Mouse (Mus musculus) neural tube, embryonic 11.5 days (tissue): Measurements from ENCODE around the gene Nmd3. TPM values are rescaled to one million over a fixed set of nuclear protein-coding genes. Genes with fewer than 3 reads are reported as not detected.

ENCODE experiments used
- ATAC-seq: fragments of 200-750 bp; cut with Nextera tagmentation; 2 replicates; pipeline ENCODE4 v1.8.0; 2017; ENCODE audit warnings: moderate number of reproducible peaks, mild to moderate bottlenecking, moderate TSS enrichment, moderate library complexity; ENCODE audit not compliant: insufficient read depth, low FRiP score, low TSS enrichment
- DNase-seq: peaks from one replicate; pipeline ENCODE4 v3.0.0-alpha.2; 2015; ENCODE audit warnings: low spot score
- H3K27ac ChIP-seq: fragments of 300-500 bp; sonication (generic); 2 replicates; pipeline ENCODE4 v1.5.1; 2014; ENCODE audit warnings: low read depth, mild to moderate bottlenecking, low read length
- H3K27me3 ChIP-seq: fragments of 300-500 bp; sonication (generic); 2 replicates; pipeline ENCODE4 v1.6.1; 2014; ENCODE audit warnings: mild to moderate bottlenecking, low read length, mixed read lengths; ENCODE audit not compliant: control insufficient read depth, insufficient read depth
- H3K36me3 ChIP-seq: fragments of 300-500 bp; sonication (generic); 2 replicates; pipeline ENCODE4 v1.6.1; 2014; ENCODE audit warnings: mild to moderate bottlenecking, low read length, moderate library complexity, mixed read lengths; ENCODE audit not compliant: control insufficient read depth, insufficient read depth
- H3K4me1 ChIP-seq: fragments of 300-500 bp; sonication (generic); 2 replicates; pipeline ENCODE4 v1.6.1; 2014; ENCODE audit warnings: low read length, mixed read lengths; ENCODE audit not compliant: control insufficient read depth, insufficient read depth
- H3K4me2 ChIP-seq: fragments of 300-500 bp; sonication (generic); 2 replicates; pipeline ENCODE4 v1.6.1; 2014; ENCODE audit warnings: low read depth, mild to moderate bottlenecking, moderate library complexity
- H3K4me3 ChIP-seq: fragments of 300-500 bp; sonication (generic); 2 replicates; pipeline ENCODE4 v1.5.1; 2014; ENCODE audit warnings: low read depth, low read length
- H3K9ac ChIP-seq: fragments of 300-500 bp; sonication (generic); 2 replicates; pipeline ENCODE4 v1.6.1; 2014; ENCODE audit warnings: mild to moderate bottlenecking, low read length
- H3K9me3 ChIP-seq: fragments of 300-500 bp; sonication (generic); 2 replicates; pipeline ENCODE4 v1.6.1; 2016; ENCODE audit warnings: low read length; ENCODE audit not compliant: control insufficient read depth
- WGBS: fragments of 180-500 bp; shearing (Covaris S2); extraction: QIAGEN DNeasy Blood & Tissue Kit; methylation state at CpG from one replicate; pipeline ENCODE4 v1.1.7; 2014; 5-methylcytosine and 5-hydroxymethylcytosine counted together
- polyA plus RNA-seq: library from polyadenylated mRNA; unstranded; fragments of >200 nt; fragmentation: Nextera tagmentation; extraction: Ambion mirVana; gene quantifications from 2 replicates; pipeline ENCODE4 v1.2.1, GENCODE M21; 2014

The Nmd3 gene
- polyA plus RNA-seq, result 144 and 150 TPM in 2 replicates

- H3K27me3 ChIP-seq, result no peaks in the 10 kb centered on the region
- peaks cover 9% of the 10 kb centered on the region; the same call in 1 of the 2 replicates for H3K4me1 ChIP-seq
- H3K9me3 ChIP-seq, result no peaks in the 10 kb centered on the region
- H3K9ac ChIP-seq, result peak within 1 kb of the TSS; percentile 93
- H3K27ac ChIP-seq, result peak within 1 kb of the TSS; percentile 88
- H3K4me3 ChIP-seq, result peak within 1 kb of the TSS; percentile 92
- WGBS, result 0% methylated on average over 31 of the region's 33 CpGs
- DNase-seq, result peak; percentile 94
- no peaks in the 10 kb centered on the region for H3K36me3 ChIP-seq
- H3K4me2 ChIP-seq, result peak within 1 kb of the TSS; percentile 68
- ATAC-seq, result peak; percentile 97
Measured at GRCm38 (mm10) chr3:69721814-69722186, at the start of gene Nmd3. Nmd3 (plus strand) TSS chr3:69721985.

DNA sequence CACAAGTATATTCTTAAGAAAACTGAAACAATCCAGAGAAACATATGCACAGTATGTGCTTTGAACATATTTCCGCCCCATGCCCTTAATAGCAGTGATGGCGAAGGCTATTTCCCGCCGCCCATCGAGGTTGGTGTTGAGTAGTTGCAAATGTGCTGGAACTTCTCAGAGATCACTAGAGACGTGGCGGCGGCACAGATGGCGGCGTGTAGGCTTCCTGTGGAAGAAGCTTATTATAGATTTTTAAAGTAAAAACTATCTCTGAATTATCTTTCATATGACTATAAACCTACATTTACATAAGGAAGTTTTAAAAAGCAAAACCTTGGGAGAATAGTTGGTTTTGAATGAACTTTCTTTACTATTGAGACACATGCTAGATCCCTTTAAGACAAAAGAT, 48.4 kb upstream of the Nmd3 start:
- DNase-seq (no peak), ATAC-seq (no peak)
- Histone ChIP-seq H3K36me3 (no peaks in the 10 kb centered on the region), H3K9me3 (no peaks in the 10 kb centered on the region), H3K27me3 (no peaks in the 10 kb centered on the region), H3K4me2 (no peak overlapping the region), H3K9ac (no peak overlapping the region), H3K4me1 (no peaks in the 10 kb centered on the region), H3K4me3 (no peak overlapping the region), H3K27ac (no peak overlapping the region)
- 95% methylated on average over 10 of the region's 10 CpGs for WGBS

DNA sequence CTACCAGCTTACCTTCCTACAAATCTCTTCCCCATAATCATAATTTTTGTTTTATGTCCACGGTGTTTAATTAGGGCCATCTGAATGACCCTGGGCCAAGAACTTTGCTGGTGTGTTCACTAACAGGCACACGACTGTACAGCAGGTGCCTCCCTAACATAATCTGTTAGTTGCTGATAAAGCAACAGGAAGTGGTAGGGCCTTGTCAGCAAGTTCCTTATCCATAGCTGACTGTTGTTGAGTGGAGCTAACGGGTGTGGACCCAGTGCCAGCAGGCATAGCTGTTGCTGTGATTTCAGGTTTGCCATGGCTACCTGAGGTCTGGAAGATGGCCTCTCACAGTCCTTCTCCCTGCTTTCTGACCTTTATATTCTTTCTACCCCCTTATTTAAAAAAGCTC, 47.6 kb upstream of the Nmd3 start:
- H3K9me3 ChIP-seq, result no peaks in the 10 kb centered on the region
- H3K4me2 ChIP-seq, result no peak overlapping the region
- no peak overlapping the region for H3K4me3 ChIP-seq
- H3K36me3 ChIP-seq, result no peaks in the 10 kb centered on the region
- no peak for DNase-seq
- no peaks in the 10 kb centered on the region for H3K27me3 ChIP-seq
- H3K27ac ChIP-seq, result no peak overlapping the region
- no peaks in the 10 kb centered on the region for H3K4me1 ChIP-seq
- H3K9ac ChIP-seq, result no peak overlapping the region
- 86% methylated on average over 3 of the region's 3 CpGs for WGBS
- ATAC-seq, result no peak

DNA sequence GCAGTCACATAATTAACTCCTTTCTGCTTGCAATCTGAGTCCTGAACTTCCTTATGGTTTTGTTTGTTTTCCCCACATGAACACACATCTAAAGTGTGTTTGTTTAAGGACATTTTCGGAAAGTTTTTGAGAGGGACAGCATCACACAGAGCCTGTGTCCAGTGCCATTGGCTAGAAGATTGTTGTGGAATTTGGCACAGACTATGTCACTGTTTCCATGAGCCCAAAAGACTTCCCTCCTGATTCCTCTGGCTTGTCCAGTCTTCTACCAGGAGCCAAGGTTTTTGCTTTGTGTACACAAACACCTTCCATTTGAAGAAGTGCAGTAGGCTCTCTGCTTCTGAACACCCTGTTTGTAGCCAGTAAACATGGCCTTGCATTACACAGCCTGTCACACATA, 32.0 kb upstream of the Nmd3 start:
- no peak overlapping the region for H3K9ac ChIP-seq
- H3K4me2 ChIP-seq, result no peak overlapping the region
- no peaks in the 10 kb centered on the region for H3K27me3 ChIP-seq
- no peak for DNase-seq
- no peak overlapping the region for H3K27ac ChIP-seq
- no peak overlapping the region for H3K4me3 ChIP-seq
- no peaks in the 10 kb centered on the region for H3K36me3 ChIP-seq
- WGBS, result 58% methylated on average over 1 of the region's 1 CpGs
- no peaks in the 10 kb centered on the region for H3K4me1 ChIP-seq
- H3K9me3 ChIP-seq, result no peaks in the 10 kb centered on the region
- no peak for ATAC-seq

- Histone ChIP-seq H3K4me3 (no peak overlapping the region), H3K27ac (no peak overlapping the region), H3K27me3 (no peaks in the 10 kb centered on the region), H3K4me2 (no peak overlapping the region), H3K9me3 (no peaks in the 10 kb centered on the region), H3K4me1 (no peaks in the 10 kb centered on the region), H3K9ac (no peak overlapping the region), H3K36me3 (no peaks in the 10 kb centered on the region)
- 93% methylated on average over 2 of the region's 2 CpGs for WGBS
- ATAC-seq (no peak), DNase-seq (no peak)
Measured at GRCm38 (mm10) chr3:69690939-69691338, 30.8 kb upstream of the Nmd3 start.

DNA sequence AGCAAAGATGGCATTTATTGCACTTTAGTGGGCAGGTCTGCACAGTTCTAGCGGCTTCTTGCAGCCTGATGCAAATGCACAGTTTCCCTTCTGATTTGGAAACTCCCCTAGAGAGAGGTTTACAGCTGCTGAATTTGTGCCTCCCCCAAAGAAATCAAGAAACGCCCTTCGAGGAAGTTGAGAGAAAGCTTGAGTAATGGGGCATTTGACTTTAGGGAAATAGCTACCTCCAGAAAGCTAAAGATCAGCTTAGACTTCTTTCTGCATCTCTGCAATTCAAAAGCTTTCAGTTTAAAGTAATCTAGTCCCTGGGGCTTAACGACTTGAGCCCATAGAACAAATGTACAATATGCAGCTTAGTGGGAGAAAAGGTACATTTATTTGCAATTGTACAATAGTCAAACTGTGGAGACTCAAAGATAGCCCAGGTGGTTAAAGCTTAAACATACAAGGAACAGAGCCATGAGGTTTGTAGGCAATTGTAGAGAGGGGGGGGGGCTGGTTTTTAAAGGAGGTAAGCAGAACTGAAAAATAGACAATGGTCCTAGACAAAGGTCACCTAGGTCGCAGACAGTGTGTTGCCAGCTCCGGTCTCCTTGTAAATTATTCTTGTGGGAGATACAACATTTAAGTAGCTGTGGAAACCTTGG, 21.8 kb upstream of the Nmd3 start:
- Histone ChIP-seq H3K9me3 (no peaks in the 10 kb centered on the region), H3K4me2 (no peak overlapping the region), H3K27ac (no peak overlapping the region), H3K4me1 (no peaks in the 10 kb centered on the region), H3K27me3 (no peaks in the 10 kb centered on the region), H3K9ac (no peak overlapping the region), H3K4me3 (no peak overlapping the region), H3K36me3 (no peaks in the 10 kb centered on the region)
- 66% methylated on average over 6 of the region's 6 CpGs for WGBS
- no peak for DNase-seq
- ATAC-seq, result no peak

- Histone ChIP-seq H3K9ac (no peak overlapping the region), H3K36me3 (no peaks in the 10 kb centered on the region), H3K4me3 (no peak overlapping the region), H3K27me3 (no peaks in the 10 kb centered on the region), H3K9me3 (no peaks in the 10 kb centered on the region), H3K4me2 (no peak overlapping the region), H3K27ac (no peak overlapping the region), H3K4me1 (no peaks in the 10 kb centered on the region)
- 40% methylated on average over 1 of the region's 1 CpGs for WGBS
- no peak for ATAC-seq
- no peak for DNase-seq
Measured at GRCm38 (mm10) chr3:69701905-69702304, 19.9 kb upstream of the Nmd3 start.

GRCm38 (mm10) chr3:69702421-69702820, 19.4 kb upstream of the Nmd3 start:
- Histone ChIP-seq H3K27ac (no peak overlapping the region), H3K9me3 (no peaks in the 10 kb centered on the region), H3K9ac (no peak overlapping the region), H3K27me3 (no peaks in the 10 kb centered on the region), H3K4me2 (no peak overlapping the region), H3K4me1 (no peaks in the 10 kb centered on the region), H3K36me3 (no peaks in the 10 kb centered on the region), H3K4me3 (no peak overlapping the region)
- DNase-seq (no peak), ATAC-seq (no peak)

- Histone ChIP-seq H3K27me3 (no peaks in the 10 kb centered on the region), H3K4me2 (no peak overlapping the region), H3K9ac (no peak overlapping the region), H3K4me3 (no peak overlapping the region), H3K9me3 (no peaks in the 10 kb centered on the region), H3K4me1 (no peaks in the 10 kb centered on the region), H3K36me3 (no peaks in the 10 kb centered on the region), H3K27ac (no peak overlapping the region)
- 69% methylated on average over 12 of the region's 12 CpGs for WGBS
- ATAC-seq (no peak), DNase-seq (no peak)
Measured at GRCm38 (mm10) chr3:69709043-69709929, 12.5 kb upstream of the Nmd3 start.
